1 mouse cellular context compared by ENCODE assay signal in the genomic region with DNA sequence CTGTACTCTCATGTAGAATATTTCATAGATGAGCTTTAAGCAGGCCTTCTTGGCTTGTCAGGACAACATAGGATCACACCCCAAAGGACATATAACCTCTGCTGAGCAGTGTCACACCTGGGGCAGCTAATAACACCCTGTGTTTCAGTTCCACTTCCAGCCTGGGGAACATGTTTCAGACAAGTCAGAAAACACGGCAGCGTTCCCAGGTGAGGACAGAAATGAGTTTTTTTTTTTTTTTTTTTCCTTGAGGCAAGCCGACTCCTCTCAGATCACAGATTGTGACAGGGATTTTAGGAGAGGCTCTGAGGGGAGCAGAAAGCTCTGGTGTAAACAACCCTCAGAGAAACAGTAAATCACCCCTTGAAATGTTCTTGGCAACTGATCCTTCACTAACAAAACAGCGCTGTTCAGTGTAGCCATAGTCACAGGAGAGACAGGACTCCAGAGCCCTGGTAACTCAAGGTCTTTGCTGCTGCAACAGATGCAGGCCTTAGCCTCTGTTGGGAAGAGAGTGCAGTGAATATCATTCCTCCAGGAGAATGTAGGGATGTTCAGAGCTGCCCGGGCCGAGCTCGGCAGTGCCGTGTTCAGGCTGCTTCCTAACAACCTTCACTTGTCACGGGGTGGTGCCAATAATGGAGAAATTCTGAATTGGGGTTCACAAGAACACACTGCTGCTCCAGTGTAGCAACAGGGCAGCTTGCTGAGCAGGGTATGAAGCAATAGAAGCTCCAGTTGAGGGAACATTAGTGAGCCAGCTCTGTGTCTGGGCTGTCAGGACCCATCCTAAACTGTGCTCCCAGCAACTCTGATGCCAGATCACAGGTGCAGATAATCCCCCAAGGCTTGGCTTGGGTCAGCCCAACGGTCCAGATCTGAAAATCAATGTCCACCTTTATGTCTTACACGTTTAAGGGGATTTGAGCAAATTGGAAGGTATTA.
TF ChIP-seq lines count a peak whose summit lies in the region.

No protein-coding gene starts in this region.

TF ChIP-seq in myocyte, 11 proteins besides CTCF, POLR2A, EP300 and RAD21 (continued from another document):
- TF ChIP-seq TCF12 (IDR thresholded peaks at IDR 0.05; ENCODE audit: insufficient read depth, poor library complexity, severe bottlenecking) (no peak), TCF3 (IDR thresholded peaks at IDR 0.05; ENCODE audit: insufficient read length, low read depth) (no peak), REST (IDR thresholded peaks at IDR 0.05; ENCODE audit: insufficient read depth, insufficient read length) (no peak)
